Mouse (Mus musculus): ENCODE results near the gene Gm3047.

The Gm3047 gene

GRCm38 (mm10) chr14:4555105-4555504, at the start of gene Gm3047:
Gm3047 (plus strand) TSS chr14:4555405.
- in situ Hi-C loops (cut with MboI, MseI) = loop anchor here (10.0 kb wide), 1 partner anchor 1750 kb away; the partner anchor contains the start of gene Gm21103

Data from T-helper 1 cell (primary cell).